Mouse (Mus musculus): ENCODE results near the gene Med13.

DNA sequence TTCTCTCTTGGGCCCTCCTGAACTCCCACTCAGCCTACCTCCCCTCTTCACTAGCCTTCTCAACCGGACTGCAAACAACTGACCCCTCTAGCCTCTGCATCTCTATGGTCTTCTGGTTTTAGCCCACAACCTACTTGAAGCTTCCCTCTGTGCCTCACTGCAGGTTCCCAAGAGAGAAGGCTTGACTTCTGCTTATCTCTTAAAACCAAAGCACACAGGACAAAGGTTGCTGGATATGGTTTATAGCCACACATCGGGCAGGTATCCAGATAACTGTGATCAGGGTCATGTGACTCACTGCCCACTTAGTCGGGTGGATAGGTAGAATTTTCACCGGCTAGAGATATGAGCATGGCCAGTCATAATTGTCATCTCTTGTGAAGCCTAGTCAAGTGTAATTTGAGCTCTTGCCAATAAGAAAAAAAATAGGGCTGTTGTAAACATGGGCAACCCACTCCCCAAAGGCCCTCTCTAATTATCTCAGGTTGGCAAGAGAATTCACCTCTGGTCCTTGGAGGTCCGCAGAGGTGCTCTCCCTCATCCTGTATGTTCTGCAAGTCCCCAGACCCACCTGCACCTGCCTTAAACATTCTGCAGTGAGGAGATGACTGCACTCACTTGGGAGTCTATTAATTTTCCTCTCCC lies 39.7 kb upstream of the Med13 start:
- TF ChIP-seq POLR2A (IDR thresholded peaks at IDR 0.05; ENCODE audit: low read depth, low read length) = no peak
- TF ChIP-seq CTCF (conservative IDR thresholded peaks at IDR 0.05; ENCODE audit: insufficient read depth, insufficient read length, low read depth, low read length) = no peak

Data from kidney, adult 2 months (tissue).